In genomic region chr1:77695228-77696018, GRCm38 (mm10) we compare ENCODE assay signal across 14 mouse cellular contexts.
"Had no signal": no experiment of that assay in that cellular context is flagged by ENCODE, and none has a peak within 500 bp of the region (broad histone marks: within the 10 kb centered on the region; RNA-seq: fewer than 3 reads in every experiment).

No protein-coding gene starts in this region.

- H3K9me3 ChIP-seq: limb, embryonic 13.5 days; midbrain, embryonic 12.5 days; neural tube, embryonic 13.5 days had no signal

- H3K4me2 ChIP-seq: limb, embryonic 13.5 days; midbrain, embryonic 12.5 days; neural tube, embryonic 13.5 days had no signal

- H3K27me3 ChIP-seq: limb, embryonic 13.5 days; midbrain, embryonic 12.5 days; neural tube, embryonic 13.5 days had no signal

- ATAC-seq: midbrain, embryonic 16.5 days had no signal

- H3K4me3 ChIP-seq: layer of hippocampus, adult 2 months; limb, embryonic 13.5 days; midbrain, embryonic 12.5 days; neural tube, embryonic 13.5 days had no signal

- H3K36me3 ChIP-seq: limb, embryonic 13.5 days; midbrain, embryonic 12.5 days; neural tube, embryonic 13.5 days had no signal

- H3K9ac ChIP-seq: limb, embryonic 13.5 days; liver, embryonic 14.5 days; midbrain, embryonic 12.5 days; neural tube, embryonic 13.5 days had no signal

- H3K4me1 ChIP-seq: limb, embryonic 13.5 days; midbrain, embryonic 12.5 days; neural tube, embryonic 13.5 days had no signal

- DNase-seq: kidney, adult 11 months; kidney, adult 9 months; kidney, postnatal 10 days; kidney, postnatal 4 days; left cerebral cortex, postnatal 4 days; lung, adult 2 months; right cerebral cortex, postnatal 14 days; thymus, postnatal 36 days had no signal

- H3K27ac ChIP-seq: layer of hippocampus, adult 2 months; limb, embryonic 13.5 days; liver, embryonic 14.5 days; midbrain, embryonic 12.5 days; neural tube, embryonic 13.5 days had no signal
